Mouse (Mus musculus) lung, embryonic 15.5 days (tissue): Measurements from ENCODE around the gene Kcnq1. TPM values are rescaled to one million over a fixed set of nuclear protein-coding genes. Genes with fewer than 3 reads are reported as not detected.
A peak's percentile ranks its signal among the peaks of the same experiment; 100 is the strongest.

Experiments used
- ATAC-seq: fragments of 200-750 bp; cut with Nextera tagmentation; 2 replicates; pipeline ENCODE4 v1.8.0; 2017; ENCODE audit warnings: moderate number of reproducible peaks, borderline replicate concordance; ENCODE audit not compliant: low FRiP score, low TSS enrichment; ENCODE audit errors: extremely low read depth
- H3K27ac ChIP-seq: fragments of 300-500 bp; sonication (generic); 2 replicates; pipeline ENCODE4 v1.5.1; 2015; ENCODE audit warnings: moderate library complexity, mild to moderate bottlenecking, inconsistent platforms
- H3K27me3 ChIP-seq: fragments of 300-500 bp; sonication (generic); 2 replicates; pipeline ENCODE4 v1.6.1; 2015; ENCODE audit warnings: inconsistent platforms
- H3K36me3 ChIP-seq: fragments of 300-500 bp; sonication (generic); 2 replicates; pipeline ENCODE4 v1.6.1; 2015; ENCODE audit warnings: inconsistent platforms
- H3K4me1 ChIP-seq: fragments of 300-500 bp; sonication (generic); 2 replicates; pipeline ENCODE4 v1.6.1; 2015; ENCODE audit warnings: inconsistent platforms
- H3K4me2 ChIP-seq: fragments of 300-500 bp; sonication (generic); 2 replicates; pipeline ENCODE4 v1.6.1; 2015; ENCODE audit warnings: inconsistent platforms, mild to moderate bottlenecking, moderate library complexity
- H3K4me3 ChIP-seq: fragments of 300-500 bp; sonication (generic); 2 replicates; pipeline ENCODE4 v1.5.1; 2015; ENCODE audit warnings: mild to moderate bottlenecking, inconsistent platforms
- H3K9ac ChIP-seq: fragments of 300-500 bp; sonication (generic); 2 replicates; pipeline ENCODE4 v1.6.1; 2015; ENCODE audit warnings: inconsistent platforms
- H3K9me3 ChIP-seq: fragments of 300-500 bp; sonication (generic); 2 replicates; pipeline ENCODE4 v1.6.1; 2016; ENCODE audit warnings: inconsistent platforms
- WGBS: fragments of 180-500 bp; shearing (Covaris S2); methylation state at CpG from one replicate; pipeline ENCODE4 v1.1.7; 2015; 5-methylcytosine and 5-hydroxymethylcytosine counted together
- polyA plus RNA-seq: library from polyadenylated mRNA; unstranded; fragments of >200 nt; fragmentation: Nextera tagmentation; extraction: Ambion mirVana; gene quantifications from 2 replicates; pipeline ENCODE4 v1.2.1, GENCODE M21; 2015

Kcnq1 gene
- polyA plus RNA-seq, 1 experiment from 2014 or later = 6.0 TPM

GRCm38 (mm10) chr7:143139932-143140331 is 33.8 kb downstream of the Kcnq1 start:
- no peaks in the 10 kb centered on the region for H3K36me3 ChIP-seq
- H3K27ac ChIP-seq = no peak overlapping the region
- no peak overlapping the region for H3K4me3 ChIP-seq
- 75% methylated on average over 4 of the region's 4 CpGs for WGBS
- H3K9ac ChIP-seq = no peak overlapping the region
- peaks cover 8% of the 10 kb centered on the region; the same call in 1 of the 2 replicates for H3K4me1 ChIP-seq
- no peaks in the 10 kb centered on the region for H3K27me3 ChIP-seq
- no peak for ATAC-seq
- no peak overlapping the region for H3K4me2 ChIP-seq
- H3K9me3 ChIP-seq = no peaks in the 10 kb centered on the region

GRCm38 (mm10) chr7:143142680-143143079 is 36.5 kb downstream of the Kcnq1 start:
- no peak overlapping the region for H3K4me2 ChIP-seq
- no peak for ATAC-seq
- 95% methylated on average over 2 of the region's 2 CpGs for WGBS
- no peaks in the 10 kb centered on the region for H3K27me3 ChIP-seq
- H3K9me3 ChIP-seq = no peaks in the 10 kb centered on the region
- no peaks in the 10 kb centered on the region for H3K4me1 ChIP-seq
- no peak overlapping the region for H3K27ac ChIP-seq
- no peak overlapping the region for H3K4me3 ChIP-seq
- no peak overlapping the region for H3K9ac ChIP-seq
- H3K36me3 ChIP-seq = no peaks in the 10 kb centered on the region

- no peak overlapping the region for H3K4me2 ChIP-seq
- H3K27me3 ChIP-seq = no peaks in the 10 kb centered on the region
- no peak overlapping the region for H3K27ac ChIP-seq
- no peaks in the 10 kb centered on the region for H3K4me1 ChIP-seq
- 69% methylated on average over 5 of the region's 5 CpGs for WGBS
- no peak overlapping the region for H3K9ac ChIP-seq
- H3K36me3 ChIP-seq = no peaks in the 10 kb centered on the region
- ATAC-seq = no peak
- no peak overlapping the region for H3K4me3 ChIP-seq
- H3K9me3 ChIP-seq = no peaks in the 10 kb centered on the region
Measured at GRCm38 (mm10) chr7:143147015-143147414, 40.9 kb downstream of the Kcnq1 start.

- no peak overlapping the region for H3K4me2 ChIP-seq
- H3K9ac ChIP-seq = no peak overlapping the region
- H3K9me3 ChIP-seq = no peaks in the 10 kb centered on the region
- WGBS = 9% methylated on average over 2 of the region's 2 CpGs
- H3K27me3 ChIP-seq = no peaks in the 10 kb centered on the region
- H3K4me3 ChIP-seq = no peak overlapping the region
- ATAC-seq = no peak
- H3K36me3 ChIP-seq = no peaks in the 10 kb centered on the region
- peaks cover 15% of the 10 kb centered on the region for H3K4me1 ChIP-seq
- H3K27ac ChIP-seq = no peak overlapping the region
Measured at GRCm38 (mm10) chr7:143151171-143151570, 45.0 kb downstream of the Kcnq1 start.

GRCm38 (mm10) chr7:143152350-143152749 is 46.2 kb downstream of the Kcnq1 start:
- WGBS = 21% methylated on average over 3 of the region's 3 CpGs
- Histone ChIP-seq H3K4me3 (no peak overlapping the region), H3K4me2 (no peak overlapping the region), H3K27ac (no peak overlapping the region), H3K9ac (no peak overlapping the region), H3K27me3 (no peaks in the 10 kb centered on the region), H3K36me3 (no peaks in the 10 kb centered on the region), H3K4me1 (peaks cover 15% of the 10 kb centered on the region), H3K9me3 (no peaks in the 10 kb centered on the region)
- no peak for ATAC-seq

GRCm38 (mm10) chr7:143153915-143154373 is 47.8 kb downstream of the Kcnq1 start:
- Histone ChIP-seq H3K4me3 (peak overlapping the region; percentile 25), H3K9me3 (no peaks in the 10 kb centered on the region), H3K36me3 (no peaks in the 10 kb centered on the region), H3K27ac (peak overlapping the region; percentile 77), H3K4me1 (peaks cover 15% of the 10 kb centered on the region), H3K4me2 (peak overlapping the region; percentile 72), H3K9ac (peak overlapping the region; percentile 39), H3K27me3 (no peaks in the 10 kb centered on the region)
- under 1% methylated on average over 18 of the region's 18 CpGs for WGBS
- ATAC-seq = peak; percentile 83

GRCm38 (mm10) chr7:143154458-143154871 is 48.3 kb downstream of the Kcnq1 start:
- Histone ChIP-seq H3K4me2 (peak overlapping the region; percentile 72), H3K4me3 (peak overlapping the region; percentile 25; the same call in 1 of the 2 replicates), H3K4me1 (peaks cover 17% of the 10 kb centered on the region), H3K27me3 (no peaks in the 10 kb centered on the region), H3K36me3 (no peaks in the 10 kb centered on the region), H3K27ac (peak overlapping the region; percentile 77), H3K9ac (peak overlapping the region; percentile 39), H3K9me3 (no peaks in the 10 kb centered on the region)
- peak; percentile 52; the same call in 1 of the 2 replicates for ATAC-seq
- 20% methylated on average over 19 of the region's 19 CpGs for WGBS

- Histone ChIP-seq H3K9me3 (no peaks in the 10 kb centered on the region), H3K36me3 (no peaks in the 10 kb centered on the region), H3K27me3 (no peaks in the 10 kb centered on the region), H3K4me1 (peaks cover 21% of the 10 kb centered on the region), H3K4me3 (no peak overlapping the region), H3K27ac (0 out of 2 replicates have a peak overlapping the region, but pooled peaks have one; percentile 77), H3K9ac (no peak overlapping the region), H3K4me2 (no peak overlapping the region)
- no peak for ATAC-seq
- 52% methylated on average over 5 of the region's 5 CpGs for WGBS
Measured at GRCm38 (mm10) chr7:143155257-143155656, 49.1 kb downstream of the Kcnq1 start.

- WGBS = 61% methylated on average over 12 of the region's 14 CpGs
- Histone ChIP-seq H3K9me3 (no peaks in the 10 kb centered on the region), H3K9ac (no peak overlapping the region)
Measured at GRCm38 (mm10) chr7:143158690-143159425, 52.7 kb downstream of the Kcnq1 start.

GRCm38 (mm10) chr7:143159446-143159845 is 53.3 kb downstream of the Kcnq1 start:
- Histone ChIP-seq H3K9ac (no peak overlapping the region), H3K4me1 (peaks cover 15% of the 10 kb centered on the region), H3K36me3 (no peaks in the 10 kb centered on the region), H3K27me3 (no peaks in the 10 kb centered on the region), H3K27ac (no peak overlapping the region), H3K4me3 (no peak overlapping the region), H3K4me2 (no peak overlapping the region), H3K9me3 (no peaks in the 10 kb centered on the region)
- WGBS = 41% methylated on average over 11 of the region's 11 CpGs
- ATAC-seq = no peak

More at GRCm38 (mm10) chr7:143158690-143159425, 52.7 kb downstream of the Kcnq1 start:
- no peaks in the 10 kb centered on the region for H3K27me3 ChIP-seq
- no peak overlapping the region for H3K4me3 ChIP-seq
- 0 out of 2 replicates have a peak, but pooled peaks have one; percentile 17 for ATAC-seq
- H3K36me3 ChIP-seq = no peaks in the 10 kb centered on the region
- peaks cover 21% of the 10 kb centered on the region for H3K4me1 ChIP-seq
- no peak overlapping the region for H3K4me2 ChIP-seq
- H3K27ac ChIP-seq = no peak overlapping the region

GRCm38 (mm10) chr7:143160057-143160456 is 53.9 kb downstream of the Kcnq1 start:
- no peak overlapping the region for H3K4me2 ChIP-seq
- no peaks in the 10 kb centered on the region for H3K36me3 ChIP-seq
- peaks cover 9% of the 10 kb centered on the region for H3K4me1 ChIP-seq
- no peaks in the 10 kb centered on the region for H3K27me3 ChIP-seq
- H3K9me3 ChIP-seq = no peaks in the 10 kb centered on the region
- H3K4me3 ChIP-seq = no peak overlapping the region
- ATAC-seq = no peak
- WGBS = 47% methylated on average over 5 of the region's 5 CpGs
- no peak overlapping the region for H3K27ac ChIP-seq
- no peak overlapping the region for H3K9ac ChIP-seq

- Histone ChIP-seq H3K36me3 (no peaks in the 10 kb centered on the region), H3K4me2 (no peak overlapping the region), H3K27me3 (no peaks in the 10 kb centered on the region), H3K4me1 (peaks cover 6% of the 10 kb centered on the region; the same call in 1 of the 2 replicates), H3K27ac (no peak overlapping the region), H3K9ac (no peak overlapping the region), H3K4me3 (no peak overlapping the region), H3K9me3 (no peaks in the 10 kb centered on the region)
- no peak for ATAC-seq
- WGBS = 59% methylated on average over 3 of the region's 3 CpGs
Measured at GRCm38 (mm10) chr7:143162051-143162450, 55.9 kb downstream of the Kcnq1 start.
